In the genomic region with DNA sequence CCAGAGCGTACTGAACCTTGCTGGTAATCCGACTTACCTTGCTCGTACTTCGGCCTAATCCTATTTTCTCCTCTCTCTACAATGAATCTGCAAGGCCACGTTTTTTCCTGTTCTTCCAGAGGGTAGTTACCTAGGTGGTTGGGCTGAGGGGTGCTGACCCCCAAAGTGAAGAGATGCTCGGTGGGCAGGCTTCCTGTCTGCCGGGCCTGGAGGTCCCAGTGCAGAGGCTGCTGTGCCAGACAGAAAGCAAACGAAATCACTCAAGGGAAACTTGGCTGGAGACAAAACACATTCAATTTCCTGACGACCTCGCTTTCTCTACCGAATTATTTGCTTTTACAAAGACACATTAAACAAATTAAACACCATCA, we compare ENCODE assay signal across 11 mouse cellular contexts. TPM values are rescaled to one million over a fixed set of nuclear protein-coding genes. Genes with fewer than 3 reads are reported as not detected.
DNase-seq lines count a peak whose midpoint lies in the region; ATAC-seq and TF ChIP-seq lines count a peak whose summit lies in the region.
"Had no signal": no experiment of that assay in that cellular context is flagged by ENCODE, and none has a peak within 500 bp of the region (broad histone marks: within the 10 kb centered on the region; RNA-seq: fewer than 3 reads in every experiment).

No protein-coding gene starts in this region.

- peak; percentile 30; the same call in 1 of the 2 replicates for ATAC-seq in forebrain, embryonic 14.5 days
- no peak for ATAC-seq in hindbrain, postnatal 0 days
- no peak for ATAC-seq in CD4-positive, CD25-positive, alpha-beta regulatory T cell, adult 4 months

- H3K9ac ChIP-seq in forebrain, embryonic 14.5 days (ENCODE audit: low read length) = no peak overlapping the region
- no peak overlapping the region for H3K9ac ChIP-seq in hindbrain, postnatal 0 days (replicated peaks; ENCODE audit: low read length)
- H3K9ac ChIP-seq: liver, embryonic 14.5 days had no signal

- H3K27me3 ChIP-seq in forebrain, embryonic 14.5 days (replicated peaks; ENCODE audit: control insufficient read depth, insufficient read depth, low read length) = peaks cover 92% of the 10 kb centered on the region
- peaks cover 46% of the 10 kb centered on the region for H3K27me3 ChIP-seq in hindbrain, postnatal 0 days (ENCODE audit: insufficient read depth, low read length)

- H3K4me1 ChIP-seq in forebrain, embryonic 14.5 days (ENCODE audit: control insufficient read depth, insufficient read depth, low read length) = no peaks in the 10 kb centered on the region
- H3K4me1 ChIP-seq in hindbrain, postnatal 0 days (ENCODE audit: insufficient read depth, low read length) = no peaks in the 10 kb centered on the region

- H3K36me3 ChIP-seq in forebrain, embryonic 14.5 days (ENCODE audit: control insufficient read depth, insufficient read depth, low read length) = no peaks in the 10 kb centered on the region
- H3K36me3 ChIP-seq in hindbrain, postnatal 0 days (ENCODE audit: insufficient read depth, low read length) = no peaks in the 10 kb centered on the region
- H3K36me3 ChIP-seq: G1E had no signal

- peak; percentile 16 for DNase-seq in kidney, adult 9 months
- no peak for DNase-seq in kidney, adult 11 months
- DNase-seq in forebrain, embryonic 14.5 days (ENCODE audit: low spot score) = no peak
- DNase-seq in hindbrain, postnatal 0 days (ENCODE audit: low spot score) = no peak
- DNase-seq in neural tube, embryonic 10.5 days (ENCODE audit: extremely low spot score, low spot score) = peak; percentile 48
- DNase-seq in adrenal gland, postnatal 36 days = no peak

- no peak overlapping the region for H3K27ac ChIP-seq in forebrain, embryonic 14.5 days (ENCODE audit: low read depth, low read length)
- peak overlapping the region; percentile 54; the same call in 1 of the 2 replicates for H3K27ac ChIP-seq in hindbrain, postnatal 0 days
- H3K27ac ChIP-seq: liver, embryonic 14.5 days had no signal

- TF ChIP-seq CTCF in hindbrain, postnatal 0 days (IDR thresholded peaks at IDR 0.05; ENCODE audit: low read depth) = no peak

- H3K9me3 ChIP-seq in forebrain, embryonic 14.5 days (replicated peaks; ENCODE audit: control insufficient read depth, low read length) = no peaks in the 10 kb centered on the region
- no peaks in the 10 kb centered on the region for H3K9me3 ChIP-seq in hindbrain, postnatal 0 days (ENCODE audit: low read length)
- H3K9me3 ChIP-seq: G1E had no signal

- 1% methylated on average over 11 of the region's 11 CpGs for WGBS in forebrain, embryonic 14.5 days
- WGBS in hindbrain, postnatal 0 days = 2% methylated on average over 11 of the region's 11 CpGs

- no peak overlapping the region for H3K4me3 ChIP-seq in forebrain, embryonic 14.5 days (ENCODE audit: low read depth, low read length)
- H3K4me3 ChIP-seq in hindbrain, postnatal 0 days (ENCODE audit: low read length) = peak overlapping the region; percentile 17

- no peak overlapping the region for H3K4me2 ChIP-seq in forebrain, embryonic 14.5 days (ENCODE audit: low read length)
- H3K4me2 ChIP-seq in hindbrain, postnatal 0 days (ENCODE audit: low read depth, low read length) = peak overlapping the region; percentile 35

RNA-seq across cellular contexts. Expression of gene En2, which starts 42.1 kb away (rescaled TPM):
- not detected in 2 replicates for polyA plus RNA-seq in forebrain, embryonic 14.5 days (2014; fragmentation: Nextera tagmentation; extraction: Ambion mirVana)
- total RNA-seq in hindbrain, postnatal 0 days (2014; rRNA removed) = 33.8 and 35.1 TPM in 2 replicates
- 0.98 and 1.1 TPM in 2 replicates for polyA plus RNA-seq in hindbrain, postnatal 0 days (2015; fragmentation: Nextera tagmentation; extraction: Ambion mirVana)
- polyA plus RNA-seq in CD4-positive, CD25-positive, alpha-beta regulatory T cell, adult 4 months (2017; shearing (Covaris generic)) = not detected
- total RNA-seq in adrenal gland, postnatal 36 days (2021) = under 1 TPM; 0.07 to 0.16 TPM
- total RNA-seq: adrenal gland, postnatal 10 days; G1E had no signal
- polyA plus RNA-seq: G1E; liver, embryonic 14.5 days; spleen, adult 2 months had no signal

RNA-seq across cellular contexts. Expression of gene Insig1, which starts 52.3 kb away (rescaled TPM):
- 81.8 and 85.6 TPM in 2 replicates for polyA plus RNA-seq in forebrain, embryonic 14.5 days (2014; fragmentation: Nextera tagmentation; extraction: Ambion mirVana)
- 159 and 183 TPM in 2 replicates for total RNA-seq in hindbrain, postnatal 0 days (2014; rRNA removed)
- polyA plus RNA-seq in hindbrain, postnatal 0 days (2015; fragmentation: Nextera tagmentation; extraction: Ambion mirVana) = 100.0 and 102 TPM in 2 replicates
- 10 to 100 TPM; 28.0 to 32.8 TPM for polyA plus RNA-seq in CD4-positive, CD25-positive, alpha-beta regulatory T cell, adult 4 months (2017; shearing (Covaris generic))
- total RNA-seq in adrenal gland, postnatal 36 days (2021) = 100 to 1,000 TPM; 141 to 250 TPM

Comparison
In these comparisons a context has a peak if more than half of its experiments do, and no peak if none do; other contexts are left out.
1. DNase-seq: peak in kidney, adult 9 months (single experiment) and neural tube, embryonic 10.5 days (single experiment); none in kidney, adult 11 months (single experiment), forebrain, embryonic 14.5 days (single experiment), hindbrain, postnatal 0 days (single experiment) and adrenal gland, postnatal 36 days (0 of 2).